Mouse (Mus musculus): ENCODE results near the gene Tsc22d1.

DNA sequence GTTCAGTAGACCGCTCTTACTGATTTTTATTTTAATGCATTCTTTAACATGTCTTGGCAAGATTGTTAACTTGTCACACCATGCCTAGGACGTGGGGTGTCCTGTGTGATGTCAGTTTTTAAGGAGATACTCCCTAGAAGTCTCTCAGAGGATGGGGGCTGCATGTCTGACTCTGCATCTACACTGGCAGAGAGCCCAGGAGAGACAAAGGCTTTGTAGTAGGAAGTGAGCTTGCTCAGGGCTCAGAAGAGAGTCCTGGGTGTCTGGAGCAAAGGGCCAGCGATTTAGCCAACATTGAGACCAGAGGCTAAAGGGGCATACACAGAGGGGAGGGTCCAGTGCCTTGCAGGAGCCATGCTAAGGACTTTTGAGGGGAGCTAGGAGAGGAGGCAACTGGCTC lies 50.2 kb downstream of the Tsc22d1 start:
- no peak for TF ChIP-seq CTCF (IDR thresholded peaks at IDR 0.05; ENCODE audit: extremely low read depth, insufficient read depth, low read length)
- no peak for TF ChIP-seq POLR2A (IDR thresholded peaks at IDR 0.05; ENCODE audit: extremely low read depth, insufficient read depth, low read length)

Data from cortical plate, adult 2 months (tissue).